Mouse (Mus musculus) spleen, embryonic (tissue): ENCODE results near the gene Olfr313.

Experiments
- CTCF ChIA-PET: fragments of 350-600 bp; sonication (Branson Sonifier 250); formaldehyde crosslinking; loops from one replicate; lab custom pipeline; 2022; lab: Charles Lee

The Olfr313 gene

DNA sequence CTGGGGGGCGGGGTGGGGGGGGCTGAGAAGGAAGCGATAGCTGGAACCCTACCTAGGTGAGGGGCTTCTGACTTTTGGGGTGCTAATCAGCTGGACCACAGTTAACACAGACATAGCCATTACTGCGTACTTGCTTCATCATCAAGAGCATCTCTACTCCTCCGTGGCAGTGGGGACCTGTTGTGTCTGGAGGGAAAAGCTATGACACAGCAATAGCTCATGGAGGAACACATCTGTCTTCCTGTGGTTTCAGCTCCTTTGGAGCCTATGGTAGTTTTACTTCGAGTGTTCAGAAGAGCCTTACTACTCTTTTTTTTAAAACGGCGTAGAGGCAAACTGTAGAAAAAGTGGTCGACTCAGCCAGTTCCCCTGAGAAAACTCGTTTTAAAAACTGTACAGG, 32.8 kb downstream of the Olfr313 start:
- CTCF ChIA-PET, result interaction anchor here (0.6 kb wide), 1 partner anchor 100 kb away, joined by 3 read pairs; no protein-coding TSS in a partner anchor

DNA sequence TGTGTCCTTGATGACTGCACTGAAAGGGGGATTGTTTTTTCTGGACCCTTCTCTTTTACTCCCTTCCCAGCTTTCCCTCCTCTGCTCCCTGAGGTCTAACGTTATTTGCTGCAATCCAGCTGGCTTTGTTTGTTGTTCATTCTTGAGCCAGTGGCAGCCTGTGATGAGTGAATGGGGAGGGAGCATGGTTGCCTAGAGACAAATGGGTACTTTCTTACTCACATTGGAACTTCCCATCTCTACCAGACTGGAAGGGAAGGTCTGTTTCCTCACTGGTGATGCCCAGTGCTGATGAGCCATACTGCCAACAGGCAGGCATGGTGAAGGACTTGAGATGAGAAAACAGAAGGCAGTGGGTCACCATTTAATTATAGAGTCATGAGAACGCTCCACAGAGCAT, 34.9 kb downstream of the Olfr313 start:
- CTCF ChIA-PET, result no interaction called here

DNA sequence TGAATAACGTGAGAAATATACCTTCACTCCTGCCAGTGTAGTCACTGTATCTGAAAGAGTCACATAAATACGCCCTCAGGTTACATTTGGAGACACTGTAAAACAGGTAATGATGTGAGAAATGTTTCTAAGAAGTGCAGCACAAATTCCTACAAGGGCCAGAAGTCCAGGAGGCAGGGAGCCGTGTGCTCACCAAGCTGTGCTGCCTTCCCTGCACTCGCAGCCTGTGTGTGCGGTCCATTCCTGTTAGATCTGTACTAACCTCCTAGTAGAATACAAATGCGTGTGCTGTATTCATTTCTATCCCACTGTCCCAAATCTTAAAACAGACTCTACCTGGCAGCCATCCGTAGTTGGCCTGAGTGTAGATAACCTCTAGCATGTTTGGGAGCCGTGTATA, 45.9 kb downstream of the Olfr313 start:
- CTCF ChIA-PET, result no interaction called here

DNA sequence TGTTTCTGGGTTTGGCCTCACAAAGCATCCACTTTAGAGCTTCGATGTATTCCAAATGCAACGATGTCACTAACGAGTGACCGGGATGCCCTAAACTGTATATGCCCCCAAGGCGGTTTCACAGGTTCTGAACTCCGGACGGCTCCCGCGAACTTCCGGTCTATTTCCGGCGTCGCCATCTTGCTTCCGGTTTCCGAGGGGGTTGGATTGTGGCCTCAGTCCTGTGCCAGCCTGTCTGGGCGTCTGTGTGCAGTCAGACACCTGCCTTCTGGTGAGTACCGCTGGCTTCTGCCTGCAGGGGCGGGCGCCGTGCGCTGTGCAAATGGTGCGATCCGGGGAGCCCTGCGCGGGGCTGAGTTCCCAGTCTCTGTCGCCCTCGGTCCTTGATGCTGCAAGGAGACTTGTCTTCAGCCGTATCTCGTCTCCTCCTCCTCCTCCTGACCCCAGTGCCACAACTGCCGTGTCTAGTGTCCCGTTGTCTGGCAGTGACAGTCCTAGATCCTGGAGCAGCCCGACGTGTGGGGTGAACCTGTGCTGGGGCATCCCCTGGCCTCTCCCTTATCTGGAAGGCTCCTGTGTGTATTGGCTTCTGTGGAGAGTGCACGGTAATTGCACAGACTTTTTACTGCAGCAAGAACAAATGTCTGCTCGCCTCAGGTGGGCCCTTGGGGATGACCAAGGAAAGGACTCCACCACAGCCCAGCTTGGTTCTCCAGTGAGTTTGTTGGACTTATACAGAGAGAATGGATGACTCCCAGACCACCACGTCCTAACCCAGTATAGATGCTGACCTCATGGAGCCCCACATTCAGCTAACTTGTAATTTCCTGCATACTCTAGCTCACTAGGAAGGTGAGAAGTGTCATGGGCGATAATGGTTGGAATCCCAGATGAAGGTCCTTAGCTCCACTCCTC, 52.5 kb downstream of the Olfr313 start, which contains the start of gene 2810021J22Rik:
Gene 2810021J22Rik, plus strand, starts transcription at position 178 of the 915 bp plus-strand sequence.
- CTCF ChIA-PET, result interaction anchor here (0.6 kb wide), 1 partner anchor 22 kb away, joined by 3 read pairs; no protein-coding TSS in a partner anchor

DNA sequence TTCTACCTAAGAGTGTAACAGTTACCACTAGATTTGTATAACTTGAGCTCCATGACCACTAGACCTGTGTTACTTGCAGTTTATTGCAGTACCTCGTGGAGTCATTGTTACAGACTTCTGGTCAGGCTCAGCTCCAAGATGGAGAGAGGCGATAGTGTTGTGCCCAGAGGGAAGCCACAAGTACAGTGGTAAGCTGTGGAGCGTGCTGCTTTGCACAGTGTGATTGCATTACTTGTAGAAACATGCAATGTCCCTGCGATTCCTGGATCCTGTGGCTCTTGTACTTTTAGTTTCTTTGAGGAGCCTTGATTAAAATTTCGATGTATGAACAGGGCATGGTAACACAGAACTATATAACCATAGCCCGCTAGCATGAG, 53.1 kb downstream of the Olfr313 start:
- CTCF ChIA-PET, result no interaction called here
